Mouse (Mus musculus) frontal cortex, postnatal 10 days (tissue): ENCODE measurements at regions not wholly inside any gene's neighbourhood (a gene's known extent, or its start where the extent isn't known, plus 50 kb on each side); places are given as distances from the start of the nearest gene placed in this dataset.

ENCODE experiments used
- DNase-seq, 2 experiments: peaks; one replicate each; pipeline ENCODE4 v3.0.0; 2022; ENCODE audit warnings: low spot score in 2 of 2, mixed read lengths in 1 of 2

GRCm38 (mm10) chr8:98403645-98404032 lies 1012.6 kb downstream of the Cdh8 start:
- DNase-seq: no peak

GRCm38 (mm10) chr8:98402852-98403644 lies 1013.2 kb downstream of the Cdh8 start:
- DNase-seq: no peak

GRCm38 (mm10) chr8:98381815-98382214 lies 1034.5 kb downstream of the Cdh8 start:
- DNase-seq: peak in 1 of 2 experiments; percentile 5

- DNase-seq: no peak
These were observed 1035.9 kb downstream of the Cdh8 start for GRCm38 (mm10) chr8:98380387-98380786.

- no peak for DNase-seq
These were observed 1038.5 kb downstream of the Cdh8 start for GRCm38 (mm10) chr8:98377743-98378142.

- DNase-seq: no peak
These were observed 1043.4 kb downstream of the Cdh8 start for GRCm38 (mm10) chr8:98372711-98373420.

GRCm38 (mm10) chr8:98365378-98366095 lies 1050.7 kb downstream of the Cdh8 start:
- no peak for DNase-seq

GRCm38 (mm10) chr8:98337279-98337678 lies 1079.0 kb downstream of the Cdh8 start:
- no peak for DNase-seq

GRCm38 (mm10) chr8:98309405-98309990 lies 1106.8 kb downstream of the Cdh8 start:
- DNase-seq: no peak

- peak; percentile 5 to 6 for DNase-seq
These were observed 1121.3 kb downstream of the Cdh8 start for GRCm38 (mm10) chr8:98294975-98295374.

- no peak for DNase-seq
These were observed 1156.0 kb downstream of the Cdh8 start for GRCm38 (mm10) chr8:98260281-98260680.

GRCm38 (mm10) chr8:98243328-98243926 lies 1172.8 kb downstream of the Cdh8 start:
- no peak for DNase-seq

- no peak for DNase-seq
These were observed 1202.3 kb downstream of the Cdh8 start for GRCm38 (mm10) chr8:98214019-98214418.
